Mouse (Mus musculus) neural tube, embryonic 13.5 days (tissue): ENCODE measurements around the gene Slco2b1. TPM values are rescaled to one million over a fixed set of nuclear protein-coding genes. Genes with fewer than 3 reads are reported as not detected.

Source experiments
- ATAC-seq: fragments of 200-750 bp; cut with Nextera tagmentation; 2 replicates; pipeline ENCODE4 v1.8.0; 2017; ENCODE audit warnings: low read depth, mild to moderate bottlenecking, moderate TSS enrichment, moderate library complexity
- H3K27ac ChIP-seq: fragments of 300-500 bp; sonication (generic); replicated peaks from 2 replicates; pipeline ENCODE4 v1.5.1; 2015; ENCODE audit warnings: moderate library complexity, mild to moderate bottlenecking, inconsistent platforms
- H3K27me3 ChIP-seq: fragments of 300-500 bp; sonication (generic); 2 replicates; pipeline ENCODE4 v1.6.1; 2015; ENCODE audit warnings: mild to moderate bottlenecking, inconsistent platforms
- H3K36me3 ChIP-seq: fragments of 300-500 bp; sonication (generic); 2 replicates; pipeline ENCODE4 v1.6.1; 2015; ENCODE audit warnings: mild to moderate bottlenecking, inconsistent platforms
- H3K4me1 ChIP-seq: fragments of 300-500 bp; sonication (generic); replicated peaks from 2 replicates; pipeline ENCODE4 v1.6.1; 2015; ENCODE audit warnings: inconsistent platforms
- H3K4me2 ChIP-seq: fragments of 300-500 bp; sonication (generic); 2 replicates; pipeline ENCODE4 v1.6.1; 2015; ENCODE audit warnings: inconsistent platforms, mild to moderate bottlenecking, moderate library complexity
- H3K4me3 ChIP-seq: fragments of 300-500 bp; sonication (generic); 2 replicates; pipeline ENCODE4 v1.5.1; 2015; ENCODE audit warnings: mild to moderate bottlenecking, inconsistent platforms
- H3K9ac ChIP-seq: fragments of 300-500 bp; sonication (generic); 2 replicates; pipeline ENCODE4 v1.6.1; 2015; ENCODE audit warnings: moderate library complexity, mild to moderate bottlenecking, inconsistent platforms
- H3K9me3 ChIP-seq: fragments of 300-500 bp; sonication (generic); 2 replicates; pipeline ENCODE4 v1.6.1; 2016; ENCODE audit warnings: inconsistent platforms
- WGBS: fragments of 180-500 bp; shearing (Covaris S2); methylation state at CpG from one replicate; pipeline ENCODE4 v1.1.7; 2015; 5-methylcytosine and 5-hydroxymethylcytosine counted together
- polyA plus RNA-seq: library from polyadenylated mRNA; unstranded; fragments of >200 nt; fragmentation: Nextera tagmentation; extraction: Ambion mirVana; gene quantifications from 2 replicates; pipeline ENCODE4 v1.2.1, GENCODE M21; 2015

Slco2b1 gene
- polyA plus RNA-seq, 1 experiment from 2014 or later, result 5.0 TPM

GRCm38 (mm10) chr7:99663507-99664220 is 47.5 kb downstream of the Slco2b1 start:
- Histone ChIP-seq H3K27me3 (no peaks in the 10 kb centered on the region), H3K9ac (no peak overlapping the region), H3K4me1 (peaks cover 10% of the 10 kb centered on the region; the same call in 1 of the 2 replicates), H3K4me2 (no peak overlapping the region), H3K27ac (no peak overlapping the region), H3K36me3 (no peaks in the 10 kb centered on the region), H3K4me3 (no peak overlapping the region), H3K9me3 (no peaks in the 10 kb centered on the region)
- 86% methylated on average over 9 of the region's 9 CpGs for WGBS
- no peak for ATAC-seq

- Histone ChIP-seq H3K27ac (no peak overlapping the region), H3K4me3 (no peak overlapping the region), H3K9ac (no peak overlapping the region), H3K27me3 (no peaks in the 10 kb centered on the region), H3K36me3 (no peaks in the 10 kb centered on the region), H3K9me3 (no peaks in the 10 kb centered on the region), H3K4me1 (peaks cover 10% of the 10 kb centered on the region; the same call in 1 of the 2 replicates), H3K4me2 (no peak overlapping the region)
- 71% methylated on average over 2 of the region's 2 CpGs for WGBS
- ATAC-seq, result no peak
Measured at GRCm38 (mm10) chr7:99662311-99662710, 48.8 kb downstream of the Slco2b1 start.

- no peaks in the 10 kb centered on the region; the same call in 1 of the 2 replicates for H3K27me3 ChIP-seq
- H3K36me3 ChIP-seq, result no peaks in the 10 kb centered on the region
- ATAC-seq, result no peak
- no peak overlapping the region for H3K9ac ChIP-seq
- no peak overlapping the region for H3K4me3 ChIP-seq
- WGBS, result 73% methylated on average over 14 of the region's 14 CpGs
- H3K27ac ChIP-seq, result no peak overlapping the region
- H3K9me3 ChIP-seq, result no peaks in the 10 kb centered on the region
- H3K4me1 ChIP-seq, result peaks cover 10% of the 10 kb centered on the region; the same call in 1 of the 2 replicates
- H3K4me2 ChIP-seq, result no peak overlapping the region
Measured at GRCm38 (mm10) chr7:99661571-99662230, 49.4 kb downstream of the Slco2b1 start.

- no peak for ATAC-seq
- Histone ChIP-seq H3K9ac (no peak overlapping the region), H3K4me2 (no peak overlapping the region), H3K36me3 (no peaks in the 10 kb centered on the region), H3K27me3 (no peaks in the 10 kb centered on the region; the same call in 1 of the 2 replicates), H3K9me3 (no peaks in the 10 kb centered on the region), H3K4me3 (no peak overlapping the region), H3K27ac (no peak overlapping the region), H3K4me1 (peaks cover 10% of the 10 kb centered on the region; the same call in 1 of the 2 replicates)
- 89% methylated on average over 9 of the region's 9 CpGs for WGBS
Measured at GRCm38 (mm10) chr7:99661071-99661470, 50.1 kb downstream of the Slco2b1 start.

GRCm38 (mm10) chr7:99659379-99660029 is 51.6 kb downstream of the Slco2b1 start:
- Histone ChIP-seq H3K4me3 (no peak overlapping the region), H3K4me2 (no peak overlapping the region), H3K27ac (no peak overlapping the region), H3K36me3 (no peaks in the 10 kb centered on the region), H3K9me3 (no peaks in the 10 kb centered on the region), H3K27me3 (no peaks in the 10 kb centered on the region; the same call in 1 of the 2 replicates), H3K9ac (no peak overlapping the region), H3K4me1 (peaks cover 5% of the 10 kb centered on the region; the same call in 1 of the 2 replicates)
- WGBS, result 50% methylated on average over 12 of the region's 12 CpGs
- ATAC-seq, result peak; percentile 63; the same call in 1 of the 2 replicates

- 84% methylated on average over 11 of the region's 11 CpGs for WGBS
- no peak for ATAC-seq
- H3K36me3 ChIP-seq, result no peaks in the 10 kb centered on the region
Measured at GRCm38 (mm10) chr7:99654244-99654643, 56.9 kb downstream of the Slco2b1 start.

GRCm38 (mm10) chr7:99649585-99649984 is 61.6 kb downstream of the Slco2b1 start:
- H3K36me3 ChIP-seq, result no peaks in the 10 kb centered on the region
- 35% methylated on average over 4 of the region's 4 CpGs for WGBS
- peaks cover 28% of the 10 kb centered on the region for H3K4me1 ChIP-seq
- no peak overlapping the region for H3K27ac ChIP-seq
- no peaks in the 10 kb centered on the region for H3K27me3 ChIP-seq
- ATAC-seq, result 0 out of 2 replicates have a peak, but pooled peaks have one; percentile 57
- H3K4me2 ChIP-seq, result no peak overlapping the region
- H3K4me3 ChIP-seq, result no peak overlapping the region
- H3K9ac ChIP-seq, result no peak overlapping the region
- H3K9me3 ChIP-seq, result no peaks in the 10 kb centered on the region

More at GRCm38 (mm10) chr7:99654244-99654643, 56.9 kb downstream of the Slco2b1 start:
- Histone ChIP-seq H3K9me3 (no peaks in the 10 kb centered on the region), H3K4me3 (no peak overlapping the region), H3K4me1 (peaks cover 20% of the 10 kb centered on the region), H3K4me2 (no peak overlapping the region), H3K27ac (no peak overlapping the region), H3K9ac (no peak overlapping the region), H3K27me3 (no peaks in the 10 kb centered on the region; the same call in 1 of the 2 replicates)

- WGBS, result 11% methylated on average over 6 of the region's 6 CpGs
- no peak overlapping the region for H3K9ac ChIP-seq
- no peak for ATAC-seq
- no peak overlapping the region for H3K4me3 ChIP-seq
- no peaks in the 10 kb centered on the region for H3K36me3 ChIP-seq
- no peak overlapping the region for H3K27ac ChIP-seq
- no peak overlapping the region for H3K4me2 ChIP-seq
- H3K4me1 ChIP-seq, result peaks cover 28% of the 10 kb centered on the region
- no peaks in the 10 kb centered on the region for H3K27me3 ChIP-seq
- H3K9me3 ChIP-seq, result no peaks in the 10 kb centered on the region
Measured at GRCm38 (mm10) chr7:99648623-99649022, 62.5 kb downstream of the Slco2b1 start.

GRCm38 (mm10) chr7:99644701-99645100 is 66.4 kb downstream of the Slco2b1 start:
- no peak for ATAC-seq
- Histone ChIP-seq H3K4me2 (no peak overlapping the region), H3K4me1 (peaks cover 13% of the 10 kb centered on the region), H3K4me3 (no peak overlapping the region), H3K9me3 (no peaks in the 10 kb centered on the region), H3K36me3 (no peaks in the 10 kb centered on the region), H3K27ac (no peak overlapping the region), H3K9ac (no peak overlapping the region), H3K27me3 (no peaks in the 10 kb centered on the region)
- 82% methylated on average over 7 of the region's 7 CpGs for WGBS

- H3K9ac ChIP-seq, result no peak overlapping the region
- H3K36me3 ChIP-seq, result no peaks in the 10 kb centered on the region
- no peak overlapping the region for H3K27ac ChIP-seq
- no peaks in the 10 kb centered on the region for H3K27me3 ChIP-seq
- WGBS, result 71% methylated on average over 3 of the region's 3 CpGs
- H3K4me1 ChIP-seq, result no peaks in the 10 kb centered on the region
- H3K4me2 ChIP-seq, result no peak overlapping the region
- H3K9me3 ChIP-seq, result no peaks in the 10 kb centered on the region
- no peak overlapping the region for H3K4me3 ChIP-seq
- no peak for ATAC-seq
Measured at GRCm38 (mm10) chr7:99642078-99642477, 69.1 kb downstream of the Slco2b1 start.

- no peak overlapping the region for H3K27ac ChIP-seq
- H3K36me3 ChIP-seq, result no peaks in the 10 kb centered on the region
- H3K27me3 ChIP-seq, result no peaks in the 10 kb centered on the region
- H3K9me3 ChIP-seq, result no peaks in the 10 kb centered on the region
- H3K4me1 ChIP-seq, result no peaks in the 10 kb centered on the region
- no peak for ATAC-seq
- 58% methylated on average over 4 of the region's 4 CpGs for WGBS
- H3K4me3 ChIP-seq, result no peak overlapping the region
- H3K9ac ChIP-seq, result no peak overlapping the region
- no peak overlapping the region for H3K4me2 ChIP-seq
Measured at GRCm38 (mm10) chr7:99641245-99641644, 69.9 kb downstream of the Slco2b1 start.
